Mouse (Mus musculus) gastrocnemius, adult 2 months (tissue): ENCODE data around the gene Hnrnpd. TPM values are rescaled to one million over a fixed set of nuclear protein-coding genes. Genes with fewer than 3 reads are reported as not detected.
A peak's percentile ranks its signal among the peaks of the same experiment; 100 is the strongest.

Experiments
- DNase-seq: peaks from one replicate; pipeline ENCODE4 v3.0.0; 2022
- H3K27ac ChIP-seq: fragments of 200-600 bp; 2 replicates; pipeline ENCODE4 v1.8.1; 2022; ENCODE audit warnings: mild to moderate bottlenecking
- H3K4me3 ChIP-seq: fragments of 200-600 bp; 2 replicates; pipeline ENCODE4 v1.8.1; 2022; ENCODE audit warnings: mild to moderate bottlenecking, moderate library complexity
- CTCF ChIP-seq: fragments of 200-600 bp; IDR thresholded peaks from 2 replicates; pipeline ENCODE4 v1.8.1; 2022; ENCODE audit warnings: antibody characterized with exemption, mild to moderate bottlenecking, moderate library complexity
- intact Hi-C: fragments of 180-260 bp; cut with DNase I; formaldehyde crosslinking; loops from one replicate; pipeline ENCODE4 v1.15.1; 2025
- total RNA-seq, 2 experiments: library from RNA; stranded (reverse); gene quantifications; 2 replicates each; pipeline ENCODE4 v1.2.3; 2021

The Hnrnpd gene
- total RNA-seq, 2 experiments from 2014 or later = 68.5 to 84.1 TPM

GRCm38 (mm10) chr5:99941776-99942502, 36.8 kb downstream of the Hnrnpd start:
- Histone ChIP-seq H3K27ac (no peak overlapping the region), H3K4me3 (no peak overlapping the region)
- no peak for TF ChIP-seq CTCF
- intact Hi-C loops = no loop called here
- DNase-seq = no peak

DNA sequence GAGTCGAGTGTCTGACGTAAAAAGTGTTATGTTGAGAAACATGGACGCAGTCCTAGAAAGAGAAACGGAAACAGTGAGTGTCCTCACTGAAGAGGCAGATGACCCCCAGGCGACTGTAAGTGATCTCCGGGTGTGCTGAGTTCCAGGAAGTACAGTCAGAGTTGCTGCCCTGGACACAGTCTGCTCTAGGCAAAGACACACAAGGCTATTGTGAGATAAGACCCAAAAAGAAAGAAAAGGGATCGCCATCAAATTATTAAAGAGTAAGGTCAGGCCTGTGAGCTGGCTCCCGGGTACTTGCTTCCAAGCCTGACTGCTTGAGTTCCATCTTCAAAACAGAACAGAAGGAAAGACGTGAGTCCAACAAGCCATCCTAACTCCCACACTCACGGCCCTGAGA, 37.5 kb downstream of the Hnrnpd start:
- intact Hi-C loops = no loop called here
- no peak overlapping the region for H3K4me3 ChIP-seq
- TF ChIP-seq CTCF = no peak
- DNase-seq = no peak
- H3K27ac ChIP-seq = no peak overlapping the region

DNA sequence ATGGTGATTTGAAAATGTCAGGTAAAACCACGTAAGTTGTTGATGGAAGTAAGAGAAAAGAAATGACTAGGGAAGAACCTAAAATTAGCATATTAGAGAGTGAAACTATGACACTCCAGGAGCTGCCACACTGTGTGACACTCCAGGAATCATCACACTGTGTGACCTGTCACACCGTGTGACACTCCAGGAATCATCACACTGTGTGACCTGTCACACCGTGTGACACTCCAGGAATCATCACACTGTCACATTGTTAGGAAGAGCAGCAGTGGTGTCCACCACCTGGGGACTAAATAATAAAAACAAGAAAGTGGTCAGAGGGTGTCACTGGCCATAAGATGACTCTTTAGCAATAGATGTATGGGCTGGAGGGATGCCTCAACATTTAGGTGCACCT, 39.3 kb downstream of the Hnrnpd start:
- no peak overlapping the region for H3K4me3 ChIP-seq
- no peak overlapping the region for H3K27ac ChIP-seq
- no peak for TF ChIP-seq CTCF
- no peak for DNase-seq
- intact Hi-C loops = no loop called here

- TF ChIP-seq CTCF = no peak
- no peak overlapping the region for H3K27ac ChIP-seq
- intact Hi-C loops = no loop called here
- H3K4me3 ChIP-seq = no peak overlapping the region
- no peak for DNase-seq
Measured at GRCm38 (mm10) chr5:99931910-99932309, 46.8 kb downstream of the Hnrnpd start.

DNA sequence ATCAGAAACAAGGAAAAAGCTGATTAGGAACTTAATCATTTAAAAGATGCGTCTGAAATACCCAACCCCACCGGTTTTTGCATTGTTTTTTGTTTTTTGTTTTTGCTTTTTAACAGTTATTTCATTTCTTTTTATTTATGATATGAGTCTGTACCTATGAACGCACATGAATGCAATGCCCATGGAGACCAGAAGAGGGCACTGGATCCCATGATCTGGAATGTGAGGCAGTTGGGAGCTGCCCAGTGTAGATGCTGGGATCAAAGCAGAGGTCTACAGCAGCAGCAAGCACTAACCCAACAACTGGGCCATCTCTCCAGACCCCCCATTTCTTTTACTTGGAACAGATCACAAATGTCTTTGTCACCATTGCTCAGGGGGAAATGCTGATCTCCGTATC, 50.8 kb downstream of the Hnrnpd start:
- peak; percentile 70 for TF ChIP-seq CTCF
- intact Hi-C loops = loop anchor here (10.0 kb wide), 1 partner anchor 317 kb away; no protein-coding TSS in a partner anchor
- no peak overlapping the region for H3K4me3 ChIP-seq
- DNase-seq = peak; percentile 38
- no peak overlapping the region for H3K27ac ChIP-seq

- no peak for DNase-seq
- H3K4me3 ChIP-seq = no peak overlapping the region
- intact Hi-C loops = loop anchor here (10.0 kb wide), 1 partner anchor 323 kb away; no protein-coding TSS in a partner anchor
- no peak overlapping the region for H3K27ac ChIP-seq
- no peak for TF ChIP-seq CTCF
Measured at GRCm38 (mm10) chr5:99922033-99922432, 56.7 kb downstream of the Hnrnpd start.

GRCm38 (mm10) chr5:99915494-99915893, 63.2 kb downstream of the Hnrnpd start:
- no peak for TF ChIP-seq CTCF
- H3K27ac ChIP-seq = no peak overlapping the region
- intact Hi-C loops = no loop called here
- DNase-seq = no peak
- no peak overlapping the region for H3K4me3 ChIP-seq

DNA sequence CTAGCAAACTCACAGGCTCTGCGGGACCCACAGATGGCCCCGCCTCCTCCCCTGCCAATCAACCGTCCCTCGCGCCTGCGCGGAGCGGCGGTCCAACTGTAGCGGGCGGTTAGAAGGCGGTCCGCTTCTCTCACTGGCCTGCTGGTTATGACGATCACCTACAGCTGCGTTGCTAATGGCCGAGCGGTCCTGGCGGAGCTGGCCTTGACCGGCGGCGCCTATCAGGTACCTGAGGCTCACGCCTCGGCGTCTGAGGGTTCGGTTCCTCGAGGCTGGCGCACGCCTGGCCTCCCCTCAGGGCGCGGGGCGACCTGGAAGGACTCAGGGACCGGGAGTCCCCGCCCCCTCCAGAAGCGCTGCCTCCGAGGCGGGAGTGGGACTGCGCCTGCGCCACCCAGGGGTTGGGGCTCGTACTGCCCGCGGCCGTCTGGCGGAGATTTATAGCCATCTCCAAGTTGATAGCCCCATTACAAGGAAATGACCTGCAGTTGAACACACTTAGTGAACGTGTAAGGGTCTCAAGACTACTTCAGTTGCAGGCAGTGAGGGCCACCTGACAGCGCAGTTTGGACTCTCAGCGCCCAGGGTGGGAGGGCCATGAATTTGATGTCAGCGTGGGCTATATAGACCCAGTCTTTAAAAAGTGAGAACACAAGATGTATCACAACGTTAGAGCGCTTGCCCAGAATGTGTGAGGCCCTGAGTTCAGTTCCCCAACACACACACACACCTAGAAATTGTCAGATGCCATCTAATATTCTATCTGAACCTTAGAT, 72.4 kb downstream of the Hnrnpd start, which contains the start of gene Vamp9:
Vamp9 (plus strand) TSS at position 74 of the 776 bp plus-strand sequence.
- peak; percentile 97 for DNase-seq
- peak within 1 kb of the TSS; percentile 81 for H3K4me3 ChIP-seq
- peak; percentile 47 for TF ChIP-seq CTCF
- intact Hi-C loops = loop anchor here (10.0 kb wide), 1 partner anchor 128 kb away; the partner anchor contains the start of genes Enoph1 and Hnrnpdl
- peak within 1 kb of the TSS; percentile 91 for H3K27ac ChIP-seq

Other genes starting within 250 kb of the Hnrnpd start
- gene Rasgef1b, start 249.9 kb downstream of the Hnrnpd start, total RNA-seq = under 1 TPM; 0.26 to 0.47 TPM
- gene Vamp9, start 72.7 kb downstream of the Hnrnpd start, total RNA-seq = not detected
- gene 4930524J08Rik, start 123 bp upstream of the Hnrnpd start, total RNA-seq = under 1 TPM in 1 of 2 experiments, not detected in 1; 0.42 TPM
- gene Hnrnpdl, start 60.7 kb upstream of the Hnrnpd start, total RNA-seq = 10 to 100 TPM; 74.8 to 77.5 TPM
- gene Enoph1, start 61.0 kb upstream of the Hnrnpd start, total RNA-seq = 1 to 10 TPM; 6.7 to 9.0 TPM
- gene Tmem150c, start 180.9 kb upstream of the Hnrnpd start, total RNA-seq = 1 to 10 TPM in 1 of 2 experiments, under 1 TPM in 1; 0.82 to 2.9 TPM